Mouse (Mus musculus) urinary bladder, postnatal 36 days (tissue): ENCODE measurements around the gene Opa1.

Experiments
- DNase-seq, 2 experiments: peaks; one replicate each; pipeline ENCODE4 v3.0.0; 2022; ENCODE audit warnings: low spot score in 2 of 2, mixed read lengths in 1 of 2

Opa1 gene

GRCm38 (mm10) chr16:29656187-29656825 is 77.2 kb downstream of the Opa1 start:
- no peak for DNase-seq

DNA sequence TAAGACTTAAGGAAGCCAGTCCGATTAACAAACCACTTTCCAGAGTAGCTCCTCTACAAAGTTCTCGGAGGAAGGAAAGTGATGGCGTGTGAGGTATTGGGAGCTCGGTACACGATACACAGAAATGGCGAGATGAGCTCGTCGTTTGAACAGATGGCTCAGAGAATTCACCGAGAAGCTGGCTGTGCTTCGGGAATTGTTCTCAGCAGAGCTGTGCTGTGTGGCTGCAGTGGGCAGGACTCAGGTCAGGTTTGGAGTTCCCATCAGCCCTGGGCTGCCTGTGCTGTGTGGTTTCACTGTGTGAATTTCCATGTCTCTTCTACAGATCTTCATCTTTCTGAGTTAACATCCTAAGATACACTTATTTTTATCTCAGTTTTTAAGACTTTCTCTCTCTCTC is 77.8 kb downstream of the Opa1 start:
- DNase-seq = no peak

- DNase-seq = no peak
These were observed 78.8 kb downstream of the Opa1 start for GRCm38 (mm10) chr16:29657650-29658548.

- DNase-seq = no peak
These were observed 80.1 kb downstream of the Opa1 start for GRCm38 (mm10) chr16:29659101-29659810.

DNA sequence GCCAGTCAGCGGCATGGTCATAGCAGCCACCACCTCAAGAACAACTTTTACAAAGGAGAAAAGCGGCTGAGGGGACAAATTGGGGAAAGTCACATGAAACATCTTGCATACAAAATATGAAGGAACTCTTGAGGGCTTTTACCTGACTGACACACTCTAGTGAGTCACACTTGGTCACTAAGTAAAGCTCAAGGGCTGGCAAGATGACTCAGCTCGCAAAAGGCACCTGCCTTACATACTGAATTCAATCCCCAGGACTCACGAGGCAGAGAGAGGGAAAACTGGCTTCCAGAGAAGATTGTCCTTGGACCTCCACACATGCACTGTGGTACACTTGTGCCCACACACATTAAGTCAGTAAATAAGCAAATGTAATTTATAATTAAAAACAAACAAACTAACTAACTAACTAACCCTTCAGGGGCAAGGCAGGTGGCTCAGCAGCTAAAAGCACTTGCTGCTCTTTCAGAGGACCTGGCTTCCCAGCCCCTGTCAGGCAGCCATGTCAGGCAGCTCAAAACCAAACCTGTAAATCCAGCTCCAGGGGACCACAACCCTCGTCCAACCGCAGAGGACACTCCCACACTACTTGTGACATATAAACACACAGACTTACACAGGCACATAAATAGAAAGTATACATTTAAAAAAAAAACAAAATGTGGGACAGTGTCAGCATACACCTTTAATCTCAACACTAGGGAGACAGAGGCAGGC is 84.1 kb downstream of the Opa1 start:
- DNase-seq = peak; percentile 9 to 16

GRCm38 (mm10) chr16:29664392-29664791 is 85.3 kb downstream of the Opa1 start:
- no peak for DNase-seq

DNA sequence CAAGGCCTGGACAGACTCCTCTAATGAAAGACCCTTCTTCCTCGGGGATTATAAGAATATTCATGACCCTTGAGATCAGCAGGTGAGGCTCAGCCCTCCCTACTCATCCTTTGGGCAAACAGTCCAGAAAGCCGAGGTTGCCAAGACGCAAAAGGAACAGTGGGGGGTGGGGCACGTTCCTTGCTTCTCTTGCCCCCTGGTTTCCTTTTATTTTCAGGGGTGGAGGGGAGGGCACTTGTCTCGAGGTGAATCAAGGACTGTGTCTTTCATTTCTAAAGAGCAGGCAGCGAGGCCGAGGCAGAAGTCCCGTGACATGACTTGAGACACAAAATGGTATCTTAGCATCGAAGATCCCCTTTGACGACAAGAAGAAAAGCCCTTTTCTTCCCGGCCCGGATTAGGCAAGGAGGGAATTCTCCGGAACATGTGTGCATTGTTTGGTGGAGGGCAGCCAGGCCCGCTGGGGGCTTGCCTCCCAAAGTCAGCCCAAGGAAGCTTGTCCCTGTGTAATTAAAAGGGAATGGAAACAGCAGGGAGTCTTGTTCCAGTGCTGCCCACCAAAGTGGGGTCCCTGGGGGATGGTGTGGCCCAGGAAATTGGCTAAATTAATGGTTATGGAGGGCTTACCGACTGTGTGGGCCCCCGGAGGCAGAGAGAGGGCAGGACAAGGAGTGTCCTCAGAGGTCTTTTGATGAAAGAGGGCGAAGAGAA is 88.0 kb downstream of the Opa1 start:
- DNase-seq = no peak

GRCm38 (mm10) chr16:29667702-29668061 is 88.5 kb downstream of the Opa1 start:
- no peak for DNase-seq

GRCm38 (mm10) chr16:29668451-29668850 is 89.3 kb downstream of the Opa1 start:
- no peak for DNase-seq

- DNase-seq = no peak
These were observed 91.7 kb downstream of the Opa1 start for GRCm38 (mm10) chr16:29670806-29671205.

- no peak for DNase-seq
These were observed 94.1 kb downstream of the Opa1 start for GRCm38 (mm10) chr16:29673230-29673629.

DNA sequence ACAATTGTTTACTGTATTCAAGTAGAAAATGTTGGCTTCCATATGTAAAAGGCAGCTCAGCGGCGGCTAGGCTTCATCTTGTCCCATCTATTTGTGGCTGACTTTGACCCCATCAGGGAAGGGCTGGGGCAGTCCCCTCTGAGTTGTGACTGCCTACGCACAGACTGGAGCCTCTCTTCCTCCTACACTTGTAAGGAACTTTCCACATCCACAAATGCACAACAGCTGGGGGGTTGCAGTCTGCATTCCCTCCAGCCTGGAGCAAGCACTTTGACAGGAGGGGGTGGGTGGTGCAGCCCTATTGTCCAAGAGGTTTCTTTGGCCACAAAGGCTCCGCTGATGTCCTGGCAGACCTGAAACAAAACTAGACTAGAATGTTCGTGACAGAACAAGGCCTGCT is 100.5 kb downstream of the Opa1 start:
- no peak for DNase-seq

- DNase-seq = no peak
These were observed 101.5 kb downstream of the Opa1 start for GRCm38 (mm10) chr16:29680548-29681175.

- DNase-seq = no peak
These were observed 103.7 kb downstream of the Opa1 start for GRCm38 (mm10) chr16:29682555-29683431.

- DNase-seq = no peak
These were observed 104.4 kb downstream of the Opa1 start for GRCm38 (mm10) chr16:29683563-29683962.

DNA sequence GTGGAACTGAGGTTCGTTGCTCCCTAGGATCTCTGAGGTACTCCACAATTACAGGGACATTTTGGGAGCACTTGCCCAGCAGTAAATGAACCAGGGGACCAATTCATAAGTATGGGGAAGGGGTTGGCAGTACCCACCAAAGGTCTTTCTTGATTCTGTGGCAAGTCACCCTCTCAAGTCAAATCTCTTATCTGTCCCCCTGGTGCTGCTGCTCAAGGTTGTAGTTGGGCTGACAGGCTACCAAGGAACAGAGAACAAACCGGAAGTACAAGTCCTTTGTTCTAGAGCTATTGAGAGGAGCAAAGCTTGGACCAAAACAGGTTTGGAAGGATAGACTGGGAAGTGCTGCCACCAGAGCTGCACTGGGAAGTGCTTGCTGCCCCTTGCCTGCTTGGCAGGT is 105.0 kb downstream of the Opa1 start:
- DNase-seq = no peak

DNA sequence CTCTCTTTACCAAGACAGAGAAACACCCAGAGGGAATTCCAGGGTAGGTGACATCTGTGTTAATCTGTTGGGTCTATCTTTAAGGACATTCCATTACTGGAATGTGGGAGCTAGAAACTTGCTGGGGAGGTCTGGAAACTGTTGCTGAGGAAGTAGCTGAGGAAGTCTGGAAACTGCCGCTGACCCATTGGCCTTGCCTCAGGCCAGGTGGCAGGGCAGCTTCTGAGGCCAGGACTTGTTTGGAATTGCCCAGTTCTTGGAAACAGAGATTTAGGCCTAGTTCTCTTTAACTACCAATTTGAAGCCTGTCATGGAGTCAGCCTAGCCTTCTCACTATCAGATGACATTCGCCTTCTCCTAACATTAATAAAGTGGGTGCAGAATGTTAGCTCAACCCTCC is 105.5 kb downstream of the Opa1 start:
- no peak for DNase-seq

GRCm38 (mm10) chr16:29686141-29686540 is 107.0 kb downstream of the Opa1 start:
- no peak for DNase-seq

- DNase-seq = no peak
These were observed 109.1 kb downstream of the Opa1 start for GRCm38 (mm10) chr16:29687987-29688885.
